Mouse (Mus musculus) G1E (cell line): Measurements from ENCODE around the gene Kcnc2.

ENCODE experiments used
- CTCF ChIP-seq: IDR thresholded peaks from 2 replicates; pipeline ENCODE4 v1.5.1; 2012; ENCODE audit warnings: low read depth, low read length, inconsistent platforms, mixed read lengths
- GATA1 ChIP-seq: IDR thresholded peaks from 2 replicates; pipeline ENCODE4 v1.6.1; 2012; ENCODE audit warnings: borderline replicate concordance, low read length, inconsistent platforms, mixed read lengths
- GATA2 ChIP-seq: IDR thresholded peaks from 2 replicates; pipeline ENCODE4 v1.6.1; 2012; ENCODE audit warnings: low read depth, low read length, inconsistent platforms, borderline replicate concordance
- POLR2AphosphoS5 ChIP-seq: IDR thresholded peaks from 2 replicates; pipeline ENCODE4 v1.6.1; 2012; ENCODE audit warnings: low read depth, low read length, inconsistent platforms; ENCODE audit not compliant: insufficient replicate concordance
- TAL1 ChIP-seq: conservative IDR thresholded peaks from 2 replicates; pipeline ENCODE4 v1.6.1; 2012; ENCODE audit warnings: low read depth, low read length, inconsistent platforms, mixed read lengths

- no peak for TF ChIP-seq CTCF
- no peak for TF ChIP-seq TAL1
- TF ChIP-seq POLR2AphosphoS5, result no peak
- no peak for TF ChIP-seq GATA1
- TF ChIP-seq GATA2, result no peak
These were observed 214.9 kb downstream of the Kcnc2 start for GRCm38 (mm10) chr10:112485819-112486218.
